Mouse (Mus musculus) megakaryocyte, adult 5-6 weeks (primary cell): ENCODE measurements around the gene Fbxw5. TPM values are rescaled to one million over a fixed set of nuclear protein-coding genes. Genes with fewer than 3 reads are reported as not detected.

ENCODE experiments used
- total RNA-seq, 2 experiments: library from RNA; stranded (forward) in 1 of 2; stranded (reverse) in 1 of 2; fragments of 153-499, 151-499 nt in 1 of 2; fragments of 221-1000, 200-1000 nt in 1 of 2; gene quantifications; 2 replicates each; pipeline versions ENCODE4 v1.2.3 to v1.2.4; 2015 to 2017

Fbxw5 gene
- total RNA-seq, 2 experiments from 2014 or later: 15.5 to 32.3 TPM

Other genes with a start within 250 kb of the Fbxw5 start
Only the 30 nearest of the 36 such genes appear.
- gene Lrrc26, start 210.8 kb upstream of the Fbxw5 start, total RNA-seq (2015): not detected in 2 replicates
- gene Lrrc26, start 210.8 kb upstream of the Fbxw5 start, total RNA-seq (2017): not detected in 2 replicates
- gene Grin1, start 181.6 kb upstream of the Fbxw5 start, total RNA-seq (2015): not detected in 2 replicates
- gene Grin1, start 181.6 kb upstream of the Fbxw5 start, total RNA-seq (2017): not detected in 2 replicates
- gene Man1b1, start 168.4 kb upstream of the Fbxw5 start, total RNA-seq (2015): 14.8 TPM in 2 replicates
- 36.8 and 40.8 TPM in 2 replicates for gene Man1b1, start 168.4 kb upstream of the Fbxw5 start, total RNA-seq (2017)
- gene Dpp7, start 144.4 kb upstream of the Fbxw5 start, total RNA-seq (2015): 25.1 and 30.5 TPM in 2 replicates
- gene Dpp7, start 144.4 kb upstream of the Fbxw5 start, total RNA-seq (2017): 27.8 and 50.7 TPM in 2 replicates
- 34.4 and 36.0 TPM in 2 replicates for gene Uap1l1, start 135.1 kb upstream of the Fbxw5 start, total RNA-seq (2015)
- 11.0 and 12.6 TPM in 2 replicates for gene Uap1l1, start 135.1 kb upstream of the Fbxw5 start, total RNA-seq (2017)
- gene Sapcd2, start 128.4 kb upstream of the Fbxw5 start, total RNA-seq (2015): 4.9 and 5.5 TPM in 2 replicates
- 3.6 and 4.6 TPM in 2 replicates for gene Sapcd2, start 128.4 kb upstream of the Fbxw5 start, total RNA-seq (2017)
- not detected in 2 replicates for gene Entpd2, start 104.9 kb upstream of the Fbxw5 start, total RNA-seq (2015)
- not detected in 2 replicates for gene Entpd2, start 104.9 kb upstream of the Fbxw5 start, total RNA-seq (2017)
- gene Npdc1, start 101.4 kb upstream of the Fbxw5 start, total RNA-seq (2015): not detected in 2 replicates
- gene Npdc1, start 101.4 kb upstream of the Fbxw5 start, total RNA-seq (2017): not detected in 2 replicates
- gene Fut7, start 77.5 kb upstream of the Fbxw5 start, total RNA-seq (2015): 10.1 and 11.6 TPM in 2 replicates
- 20.4 and 21.5 TPM in 2 replicates for gene Fut7, start 77.5 kb upstream of the Fbxw5 start, total RNA-seq (2017)
- 25.5 and 33.3 TPM in 2 replicates for gene Abca2, start 72.0 kb upstream of the Fbxw5 start, total RNA-seq (2015)
- 12.0 and 13.0 TPM in 2 replicates for gene Abca2, start 72.0 kb upstream of the Fbxw5 start, total RNA-seq (2017)
- gene Clic3, start 43.9 kb upstream of the Fbxw5 start, total RNA-seq (2015): not detected in 2 replicates
- gene Clic3, start 43.9 kb upstream of the Fbxw5 start, total RNA-seq (2017): not detected in 2 replicates
- 36.3 and 36.5 TPM in 2 replicates for gene Paxx, start 39.7 kb upstream of the Fbxw5 start, total RNA-seq (2015)
- gene Paxx, start 39.7 kb upstream of the Fbxw5 start, total RNA-seq (2017): 25.7 and 29.6 TPM in 2 replicates
- not detected in 2 replicates for gene Ptgds, start 30.7 kb upstream of the Fbxw5 start, total RNA-seq (2015)
- gene Ptgds, start 30.7 kb upstream of the Fbxw5 start, total RNA-seq (2017): not detected in 2 replicates
- gene Lcn12, start 6.8 kb upstream of the Fbxw5 start, total RNA-seq (2015): not detected in 2 replicates
- gene Lcn12, start 6.8 kb upstream of the Fbxw5 start, total RNA-seq (2017): not detected in 2 replicates
- 0.18 and 2.1 TPM in 2 replicates for gene C8g, start 969 bp downstream of the Fbxw5 start, total RNA-seq (2015)
- gene C8g, start 969 bp downstream of the Fbxw5 start, total RNA-seq (2017): 0.44 and 1.2 TPM in 2 replicates
- gene Traf2, start 46.2 kb downstream of the Fbxw5 start, total RNA-seq (2015): 9.1 and 9.4 TPM in 2 replicates
- gene Traf2, start 46.2 kb downstream of the Fbxw5 start, total RNA-seq (2017): 12.6 and 15.3 TPM in 2 replicates
- 155 and 171 TPM in 2 replicates for gene Edf1, start 57.1 kb downstream of the Fbxw5 start, total RNA-seq (2015)
- 133 and 145 TPM in 2 replicates for gene Edf1, start 57.1 kb downstream of the Fbxw5 start, total RNA-seq (2017)
- 0.09 and 2.3 TPM in 2 replicates for gene Mamdc4, start 74.1 kb downstream of the Fbxw5 start, total RNA-seq (2015)
- 0.15 and 5.0 TPM in 2 replicates for gene Mamdc4, start 74.1 kb downstream of the Fbxw5 start, total RNA-seq (2017)
- gene Phpt1, start 74.5 kb downstream of the Fbxw5 start, total RNA-seq (2015): 12.7 and 15.1 TPM in 2 replicates
- gene Phpt1, start 74.5 kb downstream of the Fbxw5 start, total RNA-seq (2017): 8.4 and 11.8 TPM in 2 replicates
- gene Ajm1, start 81.0 kb downstream of the Fbxw5 start, total RNA-seq (2015): not detected in 2 replicates
- not detected in 2 replicates for gene Ajm1, start 81.0 kb downstream of the Fbxw5 start, total RNA-seq (2017)
- gene Rabl6, start 107.8 kb downstream of the Fbxw5 start, total RNA-seq (2015): 18.3 and 25.7 TPM in 2 replicates
- 34.0 and 43.0 TPM in 2 replicates for gene Rabl6, start 107.8 kb downstream of the Fbxw5 start, total RNA-seq (2017)
- not detected in 2 replicates for gene Ccdc183, start 116.9 kb downstream of the Fbxw5 start, total RNA-seq (2015)
- gene Ccdc183, start 116.9 kb downstream of the Fbxw5 start, total RNA-seq (2017): not detected in 2 replicates
- 8.4 and 19.2 TPM in 2 replicates for gene Tmem141, start 121.3 kb downstream of the Fbxw5 start, total RNA-seq (2015)
- 18.5 and 25.2 TPM in 2 replicates for gene Tmem141, start 121.3 kb downstream of the Fbxw5 start, total RNA-seq (2017)
- 1.1 and 1.9 TPM in 2 replicates for gene Fcna, start 127.3 kb downstream of the Fbxw5 start, total RNA-seq (2015)
- gene Fcna, start 127.3 kb downstream of the Fbxw5 start, total RNA-seq (2017): 2.2 and 3.2 TPM in 2 replicates
- not detected in 2 replicates for gene Lcn8, start 152.4 kb downstream of the Fbxw5 start, total RNA-seq (2015)
- gene Lcn8, start 152.4 kb downstream of the Fbxw5 start, total RNA-seq (2017): not detected in 2 replicates
- gene Lcn5, start 157.2 kb downstream of the Fbxw5 start, total RNA-seq (2015): not detected in 2 replicates
- not detected in 2 replicates for gene Lcn5, start 157.2 kb downstream of the Fbxw5 start, total RNA-seq (2017)
- not detected in 2 replicates for gene Lcn6, start 176.0 kb downstream of the Fbxw5 start, total RNA-seq (2015)
- gene Lcn6, start 176.0 kb downstream of the Fbxw5 start, total RNA-seq (2017): not detected in 2 replicates
- not detected in 2 replicates for gene Lcn10, start 182.0 kb downstream of the Fbxw5 start, total RNA-seq (2015)
- not detected in 2 replicates for gene Lcn10, start 182.0 kb downstream of the Fbxw5 start, total RNA-seq (2017)
- not detected in 2 replicates for gene Obp2a, start 199.3 kb downstream of the Fbxw5 start, total RNA-seq (2015)
- gene Obp2a, start 199.3 kb downstream of the Fbxw5 start, total RNA-seq (2017): not detected in 2 replicates
- 24.4 and 25.9 TPM in 2 replicates for gene Bmyc, start 206.0 kb downstream of the Fbxw5 start, total RNA-seq (2015)
- 7.6 and 9.3 TPM in 2 replicates for gene Bmyc, start 206.0 kb downstream of the Fbxw5 start, total RNA-seq (2017)